Mouse (Mus musculus): Measurements from ENCODE around the gene 2610008E11Rik.

DNA sequence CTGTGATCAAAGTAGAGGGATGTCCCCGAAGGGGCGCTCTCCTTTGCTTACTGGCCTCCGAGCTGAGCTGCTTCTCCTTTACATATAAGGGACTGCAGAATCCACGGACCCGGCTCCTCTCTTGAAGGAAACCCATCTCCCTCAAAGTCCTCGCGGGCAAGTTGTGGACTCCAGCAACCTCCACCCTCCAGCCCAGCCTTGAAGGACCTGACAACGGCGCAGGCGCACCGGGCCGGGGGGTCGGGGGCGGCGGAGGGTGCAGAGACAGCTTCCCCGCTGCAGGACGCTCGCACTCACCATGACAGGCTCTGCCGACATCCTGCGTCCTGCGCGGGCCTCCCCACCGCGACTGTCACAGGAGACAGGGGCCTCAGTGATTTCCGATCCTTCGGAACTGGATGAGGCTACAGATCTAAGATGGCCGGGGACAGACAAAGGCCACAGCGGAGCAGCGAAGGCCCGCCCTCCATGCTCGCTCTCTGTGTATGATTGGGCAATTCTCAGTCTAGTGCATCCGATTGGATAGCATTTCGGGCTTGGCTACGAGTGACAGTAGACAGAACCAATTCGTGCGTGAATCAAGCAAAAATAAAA, at the start of gene 2610008E11Rik:
- TF ChIP-seq CTCF (IDR thresholded peaks at IDR 0.05; ENCODE audit: control insufficient read depth, insufficient read depth, insufficient replicate concordance, low read depth, low read length) = no peak
- TF ChIP-seq POLR2A (IDR thresholded peaks at IDR 0.05; ENCODE audit: control insufficient read depth, low read depth, low read length) = peak; percentile 59

Measured in testis, adult 2 months (tissue).